Mouse (Mus musculus) hindbrain, embryonic 14.5 days (tissue): ENCODE measurements around the gene Aff4. TPM values are rescaled to one million over a fixed set of nuclear protein-coding genes. Genes with fewer than 3 reads are reported as not detected.
A peak's percentile ranks its signal among the peaks of the same experiment; 100 is the strongest.
"Not testable (repeated sequence)": the region's sequence is repeated elsewhere in the genome, so short reads cannot be mapped to it uniquely, and the experiment has no call there.

Source experiments
- ATAC-seq: fragments of 200-750 bp; cut with Nextera tagmentation; 2 replicates; pipeline ENCODE4 v1.8.0; 2017; ENCODE audit warnings: moderate number of reproducible peaks, mild to moderate bottlenecking, moderate TSS enrichment, moderate library complexity; ENCODE audit not compliant: low FRiP score
- DNase-seq: peaks from one replicate; pipeline ENCODE4 v3.0.0-alpha.2; 2015; ENCODE audit warnings: low spot score
- H3K27ac ChIP-seq: fragments of 300-500 bp; sonication (generic); 2 replicates; pipeline ENCODE4 v1.5.1; 2014; ENCODE audit warnings: mild to moderate bottlenecking, moderate library complexity
- H3K27me3 ChIP-seq: fragments of 300-500 bp; sonication (generic); 2 replicates; pipeline ENCODE4 v1.6.1; 2014; ENCODE audit warnings: mild to moderate bottlenecking, low read length, mixed read lengths; ENCODE audit not compliant: control insufficient read depth, insufficient read depth
- H3K36me3 ChIP-seq: fragments of 300-500 bp; sonication (generic); replicated peaks from 2 replicates; pipeline ENCODE4 v1.6.1; 2014; ENCODE audit not compliant: control insufficient read depth, insufficient read depth
- H3K4me1 ChIP-seq: fragments of 300-500 bp; sonication (generic); replicated peaks from 2 replicates; pipeline ENCODE4 v1.6.1; 2014; ENCODE audit warnings: antibody characterized with exemption, low read length, mixed read lengths; ENCODE audit not compliant: control insufficient read depth, insufficient read depth
- H3K4me2 ChIP-seq: fragments of 300-500 bp; sonication (generic); replicated peaks from 2 replicates; pipeline ENCODE4 v1.6.1; 2014; ENCODE audit warnings: mild to moderate bottlenecking, moderate library complexity
- H3K4me3 ChIP-seq: fragments of 300-500 bp; sonication (generic); replicated peaks from 2 replicates; pipeline ENCODE4 v1.5.1; 2014; ENCODE audit warnings: mild to moderate bottlenecking, low read length
- H3K9ac ChIP-seq: fragments of 300-500 bp; sonication (generic); 2 replicates; pipeline ENCODE4 v1.6.1; 2014
- H3K9me3 ChIP-seq: fragments of 300-500 bp; sonication (generic); 2 replicates; pipeline ENCODE4 v1.6.1; 2016; ENCODE audit warnings: low read length; ENCODE audit not compliant: control insufficient read depth
- WGBS: fragments of 180-500 bp; shearing (Covaris S2); extraction: QIAGEN DNeasy Blood & Tissue Kit; methylation state at CpG from one replicate; pipeline ENCODE4 v1.1.7; 2014; 5-methylcytosine and 5-hydroxymethylcytosine counted together
- polyA plus RNA-seq: library from polyadenylated mRNA; unstranded; fragments of >200 nt; fragmentation: Nextera tagmentation; extraction: Ambion mirVana; gene quantifications from 2 replicates; pipeline ENCODE4 v1.2.1, GENCODE M21; 2014

The Aff4 gene
- 80.1 and 90.6 TPM in 2 replicates for polyA plus RNA-seq

DNA sequence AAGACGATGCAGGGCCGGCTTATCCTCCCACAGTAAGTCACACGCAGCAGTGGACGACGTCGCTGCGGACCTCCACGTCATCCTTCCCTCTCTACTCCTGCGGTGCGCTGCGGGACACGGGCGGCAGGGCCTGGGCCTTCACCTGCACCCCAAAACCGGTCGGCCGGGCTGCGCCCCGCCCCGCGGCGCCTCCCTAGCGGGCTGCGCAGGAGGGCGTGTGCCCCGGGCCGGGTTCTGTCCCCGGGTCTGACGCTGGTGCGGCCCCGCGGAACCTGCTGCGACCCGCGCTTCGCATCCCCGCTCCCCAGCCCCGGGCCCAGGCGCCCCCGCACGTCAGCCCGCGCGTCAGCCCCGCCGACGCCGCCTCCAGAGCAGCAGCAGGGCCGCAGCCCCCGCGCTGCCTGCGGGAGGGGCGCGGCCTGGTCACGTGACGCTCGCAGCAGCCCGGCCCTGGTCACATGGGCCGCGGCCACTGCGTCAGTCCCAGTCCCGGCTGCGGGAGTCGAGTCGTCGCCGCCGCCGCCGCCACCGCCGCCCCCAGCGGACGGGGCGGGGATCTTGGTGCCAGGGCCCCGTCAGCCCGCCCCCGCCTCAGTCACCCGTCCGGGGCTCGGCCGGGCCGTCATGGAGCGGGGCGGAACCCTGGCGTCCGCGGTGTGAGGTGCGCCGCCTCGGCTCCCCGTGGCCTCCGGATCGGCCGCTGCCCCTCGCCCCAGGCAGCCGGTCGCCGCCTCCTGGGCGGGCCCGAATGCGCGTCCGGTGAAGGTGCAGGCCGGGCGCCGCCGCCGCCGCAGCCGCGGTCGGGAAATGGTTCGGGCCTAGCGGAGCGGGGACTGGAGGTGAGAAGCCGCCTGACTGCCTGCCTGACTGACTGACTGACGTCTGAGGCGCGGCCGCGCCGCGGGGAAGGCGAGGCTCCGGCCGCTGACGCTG, at the start of gene Aff4:
Gene Aff4 (plus strand): TSS at position 543 of the 933 bp plus-strand sequence.
- Histone ChIP-seq H3K36me3 (no peaks in the 10 kb centered on the region), H3K9me3 (no peaks in the 10 kb centered on the region), H3K4me2 (peak within 1 kb of the TSS; percentile 67), H3K4me3 (peak within 1 kb of the TSS; percentile 99), H3K27me3 (no peaks in the 10 kb centered on the region), H3K4me1 (peaks cover 23% of the 10 kb centered on the region), H3K27ac (peak within 1 kb of the TSS; percentile 99), H3K9ac (peak within 1 kb of the TSS; percentile 100)
- DNase-seq (peak; percentile 91), ATAC-seq (peak; percentile 96)
- under 1% methylated on average over 103 of the region's 127 CpGs for WGBS

DNA sequence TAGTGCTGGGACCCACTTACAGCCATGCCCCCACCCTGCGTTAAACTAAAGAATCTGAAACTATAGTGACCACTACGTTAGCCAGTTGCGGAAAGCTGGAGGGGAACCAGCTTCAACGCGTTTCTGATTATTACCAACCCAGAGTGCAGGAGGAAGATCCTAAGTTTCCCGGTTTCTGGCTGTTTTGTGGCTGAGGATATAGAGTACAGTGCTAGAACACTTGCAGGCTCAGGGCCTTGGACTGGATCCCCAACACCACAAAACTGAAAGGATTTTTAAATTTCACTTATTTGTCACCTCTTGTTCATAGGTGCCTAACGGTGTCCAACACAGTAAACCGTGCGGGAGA, 49.5 kb upstream of the Aff4 start:
- ATAC-seq (no peak), DNase-seq (no peak)
- Histone ChIP-seq H3K4me2 (peak overlapping the region; percentile 81), H3K27ac (peak overlapping the region; percentile 95), H3K4me1 (peaks cover 28% of the 10 kb centered on the region), H3K4me3 (peak overlapping the region; percentile 93), H3K9ac (peak overlapping the region; percentile 65), H3K27me3 (no peaks in the 10 kb centered on the region), H3K9me3 (no peaks in the 10 kb centered on the region), H3K36me3 (no peaks in the 10 kb centered on the region)
- 61% methylated on average over 9 of the region's 9 CpGs for WGBS

DNA sequence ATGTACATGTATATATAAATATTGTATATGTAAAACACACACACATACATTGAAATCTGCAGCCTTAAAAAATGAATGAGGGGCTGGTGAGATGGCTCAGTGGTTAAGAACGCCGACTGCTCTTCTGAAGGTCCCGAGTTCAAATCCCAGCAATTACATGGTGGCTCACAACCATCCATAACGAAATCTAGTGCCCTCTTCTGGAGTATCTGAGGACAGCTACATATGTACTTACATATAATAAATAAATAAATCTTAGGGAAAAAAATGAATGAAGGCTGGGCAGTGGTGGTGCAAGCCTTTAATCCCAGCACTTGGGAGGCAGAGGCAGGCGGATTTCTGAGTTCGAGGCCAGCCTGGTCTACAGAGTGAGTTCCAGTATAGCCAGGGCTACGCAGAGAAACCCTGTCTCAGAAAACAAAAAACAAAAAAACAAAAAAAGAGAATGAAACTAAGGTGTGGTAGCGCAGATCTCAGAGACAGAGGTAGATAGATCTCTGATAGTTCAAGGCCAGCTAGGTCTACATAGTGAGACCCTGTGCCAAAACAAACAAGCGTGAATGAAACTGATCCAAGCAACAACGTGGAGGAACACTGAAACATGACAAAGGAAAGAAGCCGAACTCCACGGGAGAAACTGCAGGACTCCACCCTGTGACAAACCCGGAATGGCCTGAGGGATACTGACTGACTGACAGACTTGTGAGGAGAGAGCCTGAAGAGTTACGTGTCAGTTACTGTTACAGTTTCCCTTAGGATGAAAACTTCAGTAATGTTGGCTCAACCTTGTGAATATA, 46.4 kb upstream of the Aff4 start:
- no peak overlapping the region for H3K4me2 ChIP-seq
- H3K9me3 ChIP-seq: no peaks in the 10 kb centered on the region
- H3K9ac ChIP-seq: no peak overlapping the region
- H3K4me3 ChIP-seq: no peak overlapping the region
- H3K36me3 ChIP-seq: no peaks in the 10 kb centered on the region
- ATAC-seq (no peak), DNase-seq (no peak)
- H3K4me1 ChIP-seq: peaks cover 9% of the 10 kb centered on the region
- WGBS: 85% methylated on average over 14 of the region's 14 CpGs
- H3K27ac ChIP-seq: no peak overlapping the region
- H3K27me3 ChIP-seq: no peaks in the 10 kb centered on the region

DNA sequence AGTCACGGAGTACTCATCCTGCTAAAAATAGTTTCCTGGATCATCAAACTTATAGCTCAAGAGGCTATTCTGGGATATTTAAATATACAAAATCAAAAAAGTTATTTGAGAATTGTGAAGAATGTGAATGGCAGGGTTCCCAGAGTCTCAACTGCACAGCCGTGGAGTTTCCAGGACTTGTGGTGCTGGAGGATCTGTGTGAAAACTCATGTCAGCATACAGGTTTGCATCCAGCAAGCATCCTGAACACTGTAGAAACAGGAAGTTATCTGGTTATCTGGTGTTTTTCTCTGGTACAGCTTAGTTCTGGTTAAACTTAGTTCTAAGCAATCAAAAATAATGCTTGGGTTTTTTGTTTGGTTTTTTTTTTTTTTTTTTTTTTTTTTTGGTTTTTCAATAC, 43.7 kb upstream of the Aff4 start:
- H3K9me3 ChIP-seq: no peaks in the 10 kb centered on the region
- H3K4me3 ChIP-seq: no peak overlapping the region
- no peak for ATAC-seq
- no peak overlapping the region for H3K9ac ChIP-seq
- no peaks in the 10 kb centered on the region for H3K36me3 ChIP-seq
- no peaks in the 10 kb centered on the region for H3K27me3 ChIP-seq
- no peak overlapping the region for H3K27ac ChIP-seq
- 93% methylated on average over 2 of the region's 2 CpGs for WGBS
- no peak for DNase-seq
- no peak overlapping the region for H3K4me2 ChIP-seq
- H3K4me1 ChIP-seq: no peaks in the 10 kb centered on the region

DNA sequence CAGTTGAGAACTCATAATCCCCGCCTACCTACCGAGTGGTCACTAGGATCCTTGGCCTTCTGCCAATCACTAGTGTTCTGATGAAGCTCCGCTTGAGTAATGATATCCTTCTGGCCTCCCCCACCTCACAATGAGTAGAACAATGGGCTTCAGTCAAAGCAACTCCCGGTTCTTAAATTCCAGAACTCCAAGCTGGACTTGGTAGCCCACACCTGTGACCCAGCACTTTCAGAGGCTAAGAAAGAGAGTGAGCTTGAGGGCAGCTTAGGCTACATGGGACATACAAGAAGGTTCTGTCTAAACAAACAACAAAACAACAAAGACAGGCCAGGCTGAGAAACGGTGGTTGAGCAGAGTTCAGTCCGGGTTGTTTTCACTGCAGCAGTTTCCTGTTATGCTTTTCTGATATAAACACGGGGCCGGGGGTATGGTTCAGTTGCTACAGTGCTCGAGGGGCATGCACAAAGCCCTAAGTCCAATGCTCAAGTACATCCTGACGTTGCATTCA, 43.0 kb upstream of the Aff4 start:
- DNase-seq: no peak

DNA sequence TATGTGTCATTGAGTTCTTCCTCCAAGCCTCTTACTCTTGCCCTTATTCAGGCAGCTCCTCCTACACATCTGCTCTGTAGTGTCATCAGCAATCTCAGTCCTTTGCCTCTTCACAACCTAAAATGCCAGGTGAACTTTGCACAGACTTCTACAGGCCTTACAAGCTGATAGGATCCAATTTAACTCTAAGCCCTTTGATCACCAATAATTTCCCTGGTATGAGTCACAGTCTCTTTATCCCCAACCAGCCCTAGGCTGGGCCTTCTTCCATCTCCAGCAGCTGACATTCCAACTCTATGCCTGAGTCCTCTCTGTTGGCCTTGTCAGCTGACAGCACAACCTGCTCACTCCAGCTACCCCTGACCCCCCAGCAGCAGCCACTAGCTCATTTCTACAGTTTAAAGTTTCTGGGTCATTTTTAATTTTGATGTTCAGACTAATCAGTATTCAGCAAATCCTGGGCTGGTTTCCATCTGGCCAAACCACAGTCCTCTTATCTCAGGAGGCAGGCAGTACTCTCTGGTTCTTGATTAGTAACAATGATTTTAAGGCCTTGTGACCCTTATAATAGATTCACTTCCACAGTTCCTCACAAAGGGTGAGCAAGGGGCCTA, 42.3 kb upstream of the Aff4 start:
- no peak overlapping the region for H3K4me3 ChIP-seq

More for the DNA sequence above, 43.0 kb upstream of the Aff4 start:
- ATAC-seq: no peak
- no peak overlapping the region; the same call in none of the 2 replicates for H3K27ac ChIP-seq
- no peaks in the 10 kb centered on the region for H3K36me3 ChIP-seq
- no peak overlapping the region for H3K4me3 ChIP-seq
- no peaks in the 10 kb centered on the region for H3K9me3 ChIP-seq
- H3K4me1 ChIP-seq: no peaks in the 10 kb centered on the region
- no peak overlapping the region for H3K9ac ChIP-seq
- H3K4me2 ChIP-seq: no peak overlapping the region
- no peaks in the 10 kb centered on the region for H3K27me3 ChIP-seq
- WGBS: 71% methylated on average over 10 of the region's 10 CpGs

DNA sequence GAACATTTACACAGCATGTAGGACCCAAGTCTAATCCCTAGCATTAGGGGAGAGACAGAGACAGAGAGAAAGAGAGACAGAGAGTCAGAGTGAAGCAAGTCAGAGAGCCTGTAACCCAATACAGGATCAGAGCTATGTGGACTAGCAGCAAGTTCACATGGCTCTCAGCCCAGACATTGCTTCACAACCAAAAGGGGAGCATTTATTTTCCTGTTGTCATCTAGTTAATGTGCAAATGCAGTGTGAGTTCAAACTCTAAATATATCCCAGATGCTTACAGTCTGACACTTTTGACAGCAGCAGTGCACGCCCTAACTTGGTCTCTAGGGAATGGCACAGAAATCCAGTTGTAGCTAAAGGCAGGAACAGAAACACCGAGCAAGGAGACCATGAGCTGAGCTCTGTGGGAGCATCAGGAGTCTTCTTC, 41.7 kb upstream of the Aff4 start:
- Histone ChIP-seq H3K9me3 (no peaks in the 10 kb centered on the region), H3K4me2 (no peak overlapping the region), H3K27me3 (no peaks in the 10 kb centered on the region), H3K4me1 (no peaks in the 10 kb centered on the region), H3K27ac (no peak overlapping the region), H3K4me3 (no peak overlapping the region), H3K36me3 (no peaks in the 10 kb centered on the region), H3K9ac (no peak overlapping the region)
- DNase-seq: no peak
- 69% methylated on average over 2 of the region's 2 CpGs for WGBS
- ATAC-seq: no peak

More for the DNA sequence above, 42.3 kb upstream of the Aff4 start:
- no peak overlapping the region for H3K4me2 ChIP-seq
- H3K27ac ChIP-seq: no peak overlapping the region; the same call in 1 of the 2 replicates
- H3K9me3 ChIP-seq: no peaks in the 10 kb centered on the region
- DNase-seq (no peak), ATAC-seq (no peak)
- H3K36me3 ChIP-seq: no peaks in the 10 kb centered on the region
- H3K27me3 ChIP-seq: no peaks in the 10 kb centered on the region
- no peaks in the 10 kb centered on the region for H3K4me1 ChIP-seq
- no peak overlapping the region for H3K9ac ChIP-seq

DNA sequence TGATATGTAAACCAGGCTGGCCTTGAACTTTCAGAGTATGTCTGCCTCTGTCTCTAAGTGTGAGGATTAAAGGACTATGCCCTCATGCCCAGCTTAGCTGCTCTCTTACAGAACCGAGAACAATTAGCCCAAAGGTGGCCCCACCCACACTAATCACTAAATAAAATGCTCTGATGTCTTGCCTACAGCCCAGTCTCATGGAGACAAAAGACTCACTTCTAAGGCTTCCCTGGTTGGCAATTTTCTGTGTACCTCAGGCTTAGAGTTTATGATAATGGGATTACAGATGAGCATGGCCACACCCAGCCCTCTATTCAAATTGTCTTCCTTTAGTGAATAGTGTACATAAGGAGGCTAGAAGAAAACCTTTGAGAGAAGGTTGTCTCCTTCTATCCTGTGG, 39.2 kb upstream of the Aff4 start:
- Histone ChIP-seq H3K9ac (no peak overlapping the region), H3K27ac (no peak overlapping the region), H3K27me3 (no peaks in the 10 kb centered on the region), H3K9me3 (no peaks in the 10 kb centered on the region), H3K4me3 (no peak overlapping the region), H3K36me3 (no peaks in the 10 kb centered on the region), H3K4me1 (no peaks in the 10 kb centered on the region), H3K4me2 (no peak overlapping the region)
- DNase-seq (no peak), ATAC-seq (no peak)
- WGBS: 64% methylated on average over 1 of the region's 1 CpGs

DNA sequence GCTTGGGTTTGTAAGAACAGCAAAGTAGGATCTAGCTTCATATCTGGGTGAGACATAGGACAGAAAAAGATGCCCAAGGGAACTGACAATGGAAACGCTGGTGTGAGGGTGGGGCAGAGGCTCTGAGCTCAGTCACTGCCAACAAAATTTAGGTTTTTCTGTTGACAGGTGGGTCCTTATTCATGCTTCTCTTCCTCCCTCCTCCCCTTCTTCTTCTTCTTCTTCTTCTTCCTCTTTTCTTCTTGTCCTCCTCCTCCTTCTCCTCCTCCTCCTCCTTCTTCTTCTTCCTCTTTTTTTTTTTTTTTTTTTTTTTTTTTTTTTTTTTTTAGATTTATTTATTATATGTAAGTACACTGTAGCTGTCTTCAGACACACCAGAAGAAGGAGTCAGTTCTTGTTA, 37.8 kb upstream of the Aff4 start:
- H3K4me2 ChIP-seq, H3K27ac ChIP-seq, ATAC-seq, H3K9me3 ChIP-seq, H3K4me1 ChIP-seq, DNase-seq, H3K4me3 ChIP-seq, H3K9ac ChIP-seq, H3K27me3 ChIP-seq, H3K36me3 ChIP-seq: not testable (repeated sequence)
- WGBS: 72% methylated on average over 1 of the region's 1 CpGs
